Mouse (Mus musculus): ENCODE measurements around the gene Vmn1r20.
"Not testable (repeated sequence)": the region's sequence is repeated elsewhere in the genome, so short reads cannot be mapped to it uniquely, and the experiment has no call there.

Vmn1r20 gene

DNA sequence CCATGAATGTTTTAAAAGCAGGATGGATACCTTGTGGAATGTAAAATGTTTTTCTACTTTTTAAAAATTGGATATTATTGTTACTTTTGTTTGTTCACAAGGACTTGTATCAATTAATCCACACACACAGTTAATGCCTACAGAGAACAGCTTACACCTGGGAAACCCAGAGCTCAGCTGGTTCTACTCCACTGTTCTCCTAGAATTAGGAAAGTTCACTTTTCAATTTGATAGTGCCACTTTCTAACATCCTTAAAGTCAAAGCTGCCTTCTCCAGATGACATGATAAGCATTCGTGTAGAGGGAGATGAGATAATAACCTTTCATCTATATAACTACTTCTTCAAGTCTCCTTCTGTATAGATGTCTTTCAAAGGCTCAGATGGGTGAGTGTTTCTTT is at the start of gene Vmn1r20:
Gene Vmn1r20 (plus strand): TSS at position 301 of the 400 bp plus-strand sequence.
- no peak for DNase-seq

DNA sequence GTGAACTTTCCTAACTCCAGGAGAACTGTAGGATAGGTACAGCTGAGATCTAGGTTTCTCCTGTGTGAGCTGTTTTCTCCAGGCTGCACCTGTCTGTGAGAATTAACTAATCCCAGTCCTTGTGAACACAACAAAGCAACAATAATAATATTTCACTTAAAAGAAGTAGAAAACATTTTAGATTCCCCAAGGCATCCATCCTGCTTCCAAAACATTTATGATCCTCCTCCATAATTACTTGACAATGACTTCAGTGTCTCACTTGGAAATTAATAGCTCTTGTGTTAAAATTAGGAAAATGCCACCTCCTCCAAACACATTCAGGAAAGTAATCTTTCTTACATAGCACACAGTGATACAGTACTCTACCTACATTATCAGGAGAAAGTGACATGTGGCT is 33.0 kb upstream of the Vmn1r20 start, which contains the start of gene Vmn1r18:
Gene Vmn1r18 (minus strand): TSS at position 101 of the 400 bp plus-strand sequence.
- DNase-seq, result no peak

DNA sequence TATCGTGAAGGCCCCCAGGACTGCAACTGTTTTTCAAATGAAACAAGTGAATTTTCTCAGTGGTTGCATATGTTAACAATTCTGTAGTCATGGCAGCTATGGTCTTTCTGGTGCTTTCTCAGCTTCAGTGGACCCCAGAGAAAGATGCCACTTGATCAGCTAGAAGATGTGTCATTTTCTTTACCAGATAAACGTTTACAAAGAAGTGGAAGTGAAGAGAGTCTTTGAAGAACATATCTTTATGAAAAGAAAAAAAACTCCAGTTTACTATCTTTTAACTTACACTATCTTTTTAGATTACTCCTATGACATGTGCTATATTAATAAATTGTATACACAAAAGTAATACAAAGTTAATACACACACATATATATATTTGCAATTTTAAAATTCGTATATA is 25.2 kb upstream of the Vmn1r20 start, which contains the start of gene Vmn1r19:
Gene Vmn1r19 (plus strand): TSS at position 301 of the 400 bp plus-strand sequence.
- not testable (repeated sequence) for DNase-seq

DNA sequence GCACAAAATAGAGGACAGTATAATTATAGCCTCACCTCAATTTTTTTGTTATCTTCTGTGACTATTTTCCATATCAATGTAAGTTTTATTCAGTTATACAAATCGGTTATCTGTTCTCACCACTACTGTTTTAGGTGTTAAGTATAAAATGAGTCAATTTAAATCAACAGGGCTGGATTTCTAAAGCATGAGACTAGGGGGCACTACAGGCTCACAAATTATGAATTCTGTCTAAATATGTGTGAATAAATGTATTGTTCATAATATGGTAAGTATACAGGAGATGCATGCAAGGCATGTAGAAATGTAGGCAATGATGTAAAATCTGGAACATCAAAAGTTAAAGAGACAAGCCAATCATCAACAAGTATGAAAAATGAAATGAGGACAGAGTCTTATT is 2.5 kb downstream of the Vmn1r20 start:
- DNase-seq, result no peak

DNA sequence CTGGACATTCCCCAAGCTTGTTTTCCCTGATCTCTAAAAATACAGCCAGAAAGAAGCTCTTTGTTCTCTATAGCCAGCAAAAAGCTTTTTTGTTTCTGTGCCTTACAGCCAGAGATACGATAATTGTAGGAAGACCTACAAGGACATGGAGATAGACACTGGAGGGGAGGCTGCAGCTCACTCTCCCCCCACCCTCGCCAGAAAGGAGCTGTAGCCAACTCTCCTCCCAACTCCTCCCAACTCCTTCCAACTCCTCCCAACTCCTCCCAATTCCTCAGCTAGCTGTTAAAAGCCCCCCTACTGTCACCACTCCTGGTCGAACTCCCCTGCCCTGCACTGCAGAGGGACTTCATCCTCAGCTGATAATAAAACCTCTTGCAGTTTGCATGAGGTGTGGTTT is 39.4 kb downstream of the Vmn1r20 start:
- DNase-seq, result not testable (repeated sequence)
